In the genomic region with DNA sequence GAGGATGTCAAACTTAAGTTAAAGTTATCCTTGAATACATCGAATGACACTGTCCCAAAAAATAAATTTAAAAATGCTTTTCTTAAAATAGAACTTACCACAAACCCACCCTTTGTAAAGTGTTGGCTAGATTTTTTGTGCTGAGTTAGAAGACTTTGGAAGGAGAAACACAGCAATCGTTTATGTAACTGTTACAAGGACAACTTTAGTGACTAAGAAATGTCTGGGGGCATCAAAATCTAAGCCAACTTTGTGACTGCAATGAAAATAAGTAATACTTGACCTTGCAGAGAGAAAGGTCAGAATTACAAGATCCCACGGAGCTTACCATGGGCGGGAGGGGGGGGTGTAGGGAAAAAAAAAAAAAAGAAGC, we compare ENCODE assay signal across 8 mouse cellular contexts. TPM values are rescaled to one million over a fixed set of nuclear protein-coding genes. Genes with fewer than 3 reads are reported as not detected.
DNase-seq lines count a peak whose midpoint lies in the region; ATAC-seq and TF ChIP-seq lines count a peak whose summit lies in the region.

No protein-coding gene starts in this region.

- no peaks in the 10 kb centered on the region for H3K36me3 ChIP-seq in limb, embryonic 13.5 days
- no peaks in the 10 kb centered on the region for H3K36me3 ChIP-seq in stomach, embryonic 16.5 days (ENCODE audit: control insufficient read depth, insufficient read depth, low read length)

- DNase-seq in cerebellum, adult 2 months: no peak
- no peak for DNase-seq in cerebellum, postnatal 4 days (ENCODE audit: low spot score in 2 of 2)
- peak; percentile 12 for DNase-seq in retina, postnatal 1 day
- DNase-seq in retina, embryonic 14.5 days (ENCODE audit: low spot score): no peak
- DNase-seq in thymus, postnatal 25 days: no peak

- no peak for ATAC-seq in limb, embryonic 13.5 days (ENCODE audit: low FRiP score, low read depth)
- no peak for ATAC-seq in stomach, embryonic 16.5 days (ENCODE audit: insufficient read depth, low FRiP score)
- ATAC-seq in frontal cortex, adult (ENCODE audit: low TSS enrichment): no peak

- peak overlapping the region; percentile 70 for H3K4me3 ChIP-seq in cerebellum, adult 2 months (replicated peaks; ENCODE audit: insufficient read depth, low read depth, low read length)
- H3K4me3 ChIP-seq in limb, embryonic 13.5 days: peak overlapping the region; percentile 81
- H3K4me3 ChIP-seq in stomach, embryonic 16.5 days (replicated peaks; ENCODE audit: low read length): peak overlapping the region; percentile 84

- no peaks in the 10 kb centered on the region; the same call in 1 of the 2 replicates for H3K27me3 ChIP-seq in cerebellum, adult 2 months (ENCODE audit: control insufficient read depth, insufficient read depth, low read length)
- no peaks in the 10 kb centered on the region for H3K27me3 ChIP-seq in limb, embryonic 13.5 days
- H3K27me3 ChIP-seq in stomach, embryonic 16.5 days (ENCODE audit: control insufficient read depth, insufficient read depth, low read length): no peaks in the 10 kb centered on the region

- no peak for TF ChIP-seq CTCF in cerebellum, adult 2 months (IDR thresholded peaks at IDR 0.05; ENCODE audit: borderline replicate concordance, insufficient read depth, low read depth, low read length)

- peaks cover 3% of the 10 kb centered on the region; the same call in 1 of the 2 replicates for H3K4me1 ChIP-seq in cerebellum, adult 2 months (ENCODE audit: control insufficient read depth, insufficient read depth, low read length)
- H3K4me1 ChIP-seq in limb, embryonic 13.5 days: peaks cover 21% of the 10 kb centered on the region
- peaks cover 18% of the 10 kb centered on the region for H3K4me1 ChIP-seq in stomach, embryonic 16.5 days (ENCODE audit: control insufficient read depth, insufficient read depth, low read length)

- no peak for TF ChIP-seq POLR2A in cerebellum, adult 2 months (IDR thresholded peaks at IDR 0.05; ENCODE audit: borderline replicate concordance, insufficient read depth, low read length)

- no peaks in the 10 kb centered on the region for H3K9me3 ChIP-seq in limb, embryonic 13.5 days
- no peaks in the 10 kb centered on the region for H3K9me3 ChIP-seq in stomach, embryonic 16.5 days (replicated peaks; ENCODE audit: control insufficient read depth, low read length)

- H3K27ac ChIP-seq in cerebellum, adult 2 months (ENCODE audit: insufficient read depth, low read length): peak overlapping the region; percentile 79
- H3K27ac ChIP-seq in limb, embryonic 13.5 days: peak overlapping the region; percentile 91
- H3K27ac ChIP-seq in stomach, embryonic 16.5 days (ENCODE audit: low read length): peak overlapping the region; percentile 87

- peak overlapping the region; percentile 92 for H3K9ac ChIP-seq in limb, embryonic 13.5 days
- H3K9ac ChIP-seq in stomach, embryonic 16.5 days (ENCODE audit: low read length): peak overlapping the region; percentile 96

- peak overlapping the region; percentile 77 for H3K4me2 ChIP-seq in limb, embryonic 13.5 days (replicated peaks)
- H3K4me2 ChIP-seq in stomach, embryonic 16.5 days (ENCODE audit: low read depth, low read length): peak overlapping the region; percentile 70

- WGBS in cerebellum, adult 2 months: 28% methylated on average over 4 of the region's 4 CpGs
- WGBS in limb, embryonic 13.5 days: 32% methylated on average over 4 of the region's 4 CpGs
- WGBS in stomach, embryonic 16.5 days: 21% methylated on average over 4 of the region's 4 CpGs

RNA-seq across cellular contexts. Expression of gene Ak3, which starts 0.8 kb away (rescaled TPM):
- polyA plus RNA-seq in cerebellum, adult 2 months (2012; rRNA removed): 63.9 and 64.7 TPM in 2 replicates
- polyA plus RNA-seq in limb, embryonic 13.5 days (2015; fragmentation: Nextera tagmentation; extraction: Ambion mirVana): 69.9 and 75.0 TPM in 2 replicates
- polyA plus RNA-seq in stomach, embryonic 16.5 days (2015; fragmentation: Nextera tagmentation; extraction: Ambion mirVana): 118 and 125 TPM in 2 replicates

RNA-seq across cellular contexts. Expression of gene Rcl1, which starts 54.2 kb away (rescaled TPM):
- polyA plus RNA-seq in cerebellum, adult 2 months (2012; rRNA removed): 17.5 and 19.6 TPM in 2 replicates
- polyA plus RNA-seq in limb, embryonic 13.5 days (2015; fragmentation: Nextera tagmentation; extraction: Ambion mirVana): 54.7 and 55.3 TPM in 2 replicates
- polyA plus RNA-seq in stomach, embryonic 16.5 days (2015; fragmentation: Nextera tagmentation; extraction: Ambion mirVana): 53.3 and 53.5 TPM in 2 replicates

RNA-seq across cellular contexts. Expression of gene Cdc37l1, which starts 56.8 kb away (rescaled TPM):
- polyA plus RNA-seq in cerebellum, adult 2 months (2012; rRNA removed): 86.2 and 91.8 TPM in 2 replicates
- 45.0 and 45.2 TPM in 2 replicates for polyA plus RNA-seq in limb, embryonic 13.5 days (2015; fragmentation: Nextera tagmentation; extraction: Ambion mirVana)
- 34.8 and 38.4 TPM in 2 replicates for polyA plus RNA-seq in stomach, embryonic 16.5 days (2015; fragmentation: Nextera tagmentation; extraction: Ambion mirVana)
